Mouse (Mus musculus) heart, embryonic 13.5 days (tissue): ENCODE data around the gene Gna15. TPM values are rescaled to one million over a fixed set of nuclear protein-coding genes. Genes with fewer than 3 reads are reported as not detected.

Experiments
- ATAC-seq: fragments of 200-750 bp; cut with Nextera tagmentation; 2 replicates; pipeline ENCODE4 v1.8.0; 2017; ENCODE audit warnings: moderate TSS enrichment; ENCODE audit not compliant: insufficient number of reproducible peaks, low FRiP score, low TSS enrichment; ENCODE audit errors: extremely low read depth
- H3K27ac ChIP-seq: fragments of 300-500 bp; sonication (generic); replicated peaks from 2 replicates; pipeline ENCODE4 v1.5.1; 2015; ENCODE audit warnings: moderate library complexity, mild to moderate bottlenecking, inconsistent platforms
- H3K27me3 ChIP-seq: fragments of 300-500 bp; sonication (generic); replicated peaks from 2 replicates; pipeline ENCODE4 v1.6.1; 2015; ENCODE audit warnings: mild to moderate bottlenecking, inconsistent platforms
- H3K36me3 ChIP-seq: fragments of 300-500 bp; sonication (generic); 2 replicates; pipeline ENCODE4 v1.6.1; 2015; ENCODE audit warnings: mild to moderate bottlenecking, inconsistent platforms
- H3K4me1 ChIP-seq: fragments of 300-500 bp; sonication (generic); 2 replicates; pipeline ENCODE4 v1.6.1; 2015; ENCODE audit warnings: inconsistent platforms
- H3K4me2 ChIP-seq: fragments of 300-500 bp; sonication (generic); 2 replicates; pipeline ENCODE4 v1.6.1; 2015; ENCODE audit warnings: inconsistent platforms, mild to moderate bottlenecking, moderate library complexity
- H3K4me3 ChIP-seq: fragments of 300-500 bp; sonication (generic); 2 replicates; pipeline ENCODE4 v1.5.1; 2015; ENCODE audit warnings: moderate library complexity, mild to moderate bottlenecking, inconsistent platforms
- H3K9ac ChIP-seq: fragments of 300-500 bp; sonication (generic); 2 replicates; pipeline ENCODE4 v1.6.1; 2015; ENCODE audit warnings: inconsistent platforms, mild to moderate bottlenecking, moderate library complexity
- H3K9me3 ChIP-seq: fragments of 300-500 bp; sonication (generic); 2 replicates; pipeline ENCODE4 v1.6.1; 2016; ENCODE audit warnings: inconsistent platforms
- WGBS: fragments of 180-500 bp; shearing (Covaris S2); methylation state at CpG from one replicate; pipeline ENCODE4 v1.1.7; 2015; ENCODE audit warnings: mixed read lengths; 5-methylcytosine and 5-hydroxymethylcytosine counted together
- polyA plus RNA-seq: library from polyadenylated mRNA; unstranded; fragments of >200 nt; fragmentation: Nextera tagmentation; extraction: Ambion mirVana; gene quantifications from 2 replicates; pipeline ENCODE4 v1.2.1, GENCODE M21; 2015

Gna15 gene
- polyA plus RNA-seq, 1 experiment from 2014 or later: 2.0 TPM

DNA sequence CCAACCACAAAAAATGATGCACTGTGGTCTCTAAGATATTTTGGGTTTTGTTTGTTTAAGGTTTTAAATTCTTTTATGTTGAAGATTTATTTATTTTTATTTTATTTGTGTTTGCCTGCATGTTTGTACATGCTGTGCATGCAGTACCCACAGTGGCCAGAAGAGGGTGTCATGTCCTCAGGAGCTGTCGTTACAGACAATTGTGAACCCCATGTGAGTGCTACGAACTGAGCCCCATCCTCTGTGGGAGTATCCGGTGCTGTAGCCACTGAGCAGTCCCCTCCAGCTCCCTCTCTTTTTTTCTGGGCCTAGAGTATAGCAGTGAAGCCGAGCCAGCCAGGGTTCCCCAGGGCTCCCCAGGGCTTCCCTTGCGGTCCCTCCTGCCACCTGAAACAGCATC is 29.2 kb upstream of the Gna15 start:
- Histone ChIP-seq H3K4me2 (no peak overlapping the region), H3K36me3 (no peaks in the 10 kb centered on the region), H3K4me3 (no peak overlapping the region), H3K4me1 (peaks cover 7% of the 10 kb centered on the region), H3K27me3 (no peaks in the 10 kb centered on the region), H3K9me3 (no peaks in the 10 kb centered on the region), H3K9ac (no peak overlapping the region), H3K27ac (no peak overlapping the region)
- no peak for ATAC-seq
- 86% methylated on average over 5 of the region's 5 CpGs for WGBS

DNA sequence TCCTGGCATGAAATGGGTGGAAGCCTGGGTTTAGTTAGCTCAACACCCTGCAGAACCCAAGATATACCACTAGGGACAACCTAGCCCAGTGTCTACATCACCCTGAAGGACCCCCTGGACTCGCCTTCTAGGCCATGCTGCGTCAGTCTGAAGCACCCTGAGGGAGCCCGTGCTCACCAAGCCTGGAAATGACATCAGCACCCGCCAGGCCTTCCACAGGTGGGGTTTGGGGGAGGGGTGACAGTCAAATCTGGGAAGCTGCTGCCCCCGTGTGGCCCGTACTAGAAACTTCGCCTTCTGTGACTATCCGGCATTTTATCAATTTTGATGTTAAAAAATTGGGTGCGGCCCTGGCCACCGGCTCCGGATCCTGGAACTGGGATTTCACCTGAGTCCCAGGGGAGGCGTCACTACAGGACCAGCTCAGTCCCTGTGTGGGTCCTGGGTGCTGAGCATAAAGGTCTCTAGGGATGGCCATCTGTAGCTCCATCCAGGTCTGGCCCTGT is 27.6 kb upstream of the Gna15 start:
- Histone ChIP-seq H3K4me2 (no peak overlapping the region), H3K4me3 (no peak overlapping the region), H3K9me3 (no peaks in the 10 kb centered on the region), H3K4me1 (peaks cover 7% of the 10 kb centered on the region), H3K27ac (peak overlapping the region; percentile 51; the same call in 1 of the 2 replicates), H3K36me3 (no peaks in the 10 kb centered on the region), H3K9ac (peak overlapping the region; percentile 54; the same call in 1 of the 2 replicates), H3K27me3 (no peaks in the 10 kb centered on the region)
- WGBS: 4% methylated on average over 12 of the region's 12 CpGs
- peak; percentile 77 for ATAC-seq

DNA sequence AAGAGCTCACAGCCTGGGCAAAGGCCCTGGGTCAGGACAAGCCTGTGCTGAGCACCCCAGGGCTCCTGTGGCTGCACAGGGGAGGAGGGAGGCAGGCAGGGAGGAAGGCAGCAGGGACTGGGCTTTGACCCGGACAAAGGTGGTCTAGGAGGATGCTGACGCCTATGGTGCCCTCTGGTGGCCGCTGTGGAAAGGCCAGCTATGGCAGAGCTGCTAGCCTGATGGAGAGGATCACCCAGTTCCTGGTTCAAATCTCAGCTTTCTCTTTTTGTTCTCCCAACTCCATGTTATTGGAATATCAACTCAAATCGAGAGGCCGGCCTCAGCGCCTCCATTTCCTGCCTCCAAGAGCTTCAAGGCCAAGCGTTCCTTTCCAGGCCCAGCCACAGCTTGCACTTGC is 26.2 kb upstream of the Gna15 start:
- peaks cover 18% of the 10 kb centered on the region for H3K4me1 ChIP-seq
- no peaks in the 10 kb centered on the region for H3K27me3 ChIP-seq
- H3K36me3 ChIP-seq: no peaks in the 10 kb centered on the region
- no peak overlapping the region for H3K27ac ChIP-seq
- no peak overlapping the region for H3K4me2 ChIP-seq
- no peak for ATAC-seq
- WGBS: 10% methylated on average over 7 of the region's 7 CpGs
- H3K9me3 ChIP-seq: no peaks in the 10 kb centered on the region
- no peak overlapping the region for H3K4me3 ChIP-seq
- H3K9ac ChIP-seq: no peak overlapping the region

DNA sequence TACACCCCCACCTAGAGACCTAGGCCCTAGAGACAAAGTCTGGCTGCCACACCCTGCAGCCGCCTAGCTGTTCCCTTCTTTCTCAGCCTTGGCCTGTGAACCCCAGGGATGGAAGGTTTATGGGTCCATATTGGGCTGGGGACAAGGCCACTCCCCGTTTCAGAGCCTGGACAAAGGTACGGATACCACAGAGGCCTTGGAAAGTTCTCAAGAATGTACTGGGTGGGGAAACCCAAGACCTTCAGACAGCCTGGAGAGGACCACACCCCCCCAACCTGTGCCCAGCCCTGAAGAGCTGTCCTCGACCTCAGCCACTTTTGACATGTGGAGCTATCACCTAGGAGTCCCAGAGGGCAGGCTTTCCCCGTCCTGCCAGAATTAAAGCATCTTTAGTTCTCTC is 24.9 kb upstream of the Gna15 start:
- Histone ChIP-seq H3K9me3 (no peaks in the 10 kb centered on the region), H3K27ac (no peak overlapping the region), H3K4me1 (peaks cover 22% of the 10 kb centered on the region), H3K4me3 (no peak overlapping the region), H3K9ac (0 out of 2 replicates have a peak overlapping the region, but pooled peaks have one; percentile 4), H3K36me3 (no peaks in the 10 kb centered on the region), H3K27me3 (no peaks in the 10 kb centered on the region), H3K4me2 (no peak overlapping the region)
- WGBS: 65% methylated on average over 5 of the region's 5 CpGs
- no peak for ATAC-seq

DNA sequence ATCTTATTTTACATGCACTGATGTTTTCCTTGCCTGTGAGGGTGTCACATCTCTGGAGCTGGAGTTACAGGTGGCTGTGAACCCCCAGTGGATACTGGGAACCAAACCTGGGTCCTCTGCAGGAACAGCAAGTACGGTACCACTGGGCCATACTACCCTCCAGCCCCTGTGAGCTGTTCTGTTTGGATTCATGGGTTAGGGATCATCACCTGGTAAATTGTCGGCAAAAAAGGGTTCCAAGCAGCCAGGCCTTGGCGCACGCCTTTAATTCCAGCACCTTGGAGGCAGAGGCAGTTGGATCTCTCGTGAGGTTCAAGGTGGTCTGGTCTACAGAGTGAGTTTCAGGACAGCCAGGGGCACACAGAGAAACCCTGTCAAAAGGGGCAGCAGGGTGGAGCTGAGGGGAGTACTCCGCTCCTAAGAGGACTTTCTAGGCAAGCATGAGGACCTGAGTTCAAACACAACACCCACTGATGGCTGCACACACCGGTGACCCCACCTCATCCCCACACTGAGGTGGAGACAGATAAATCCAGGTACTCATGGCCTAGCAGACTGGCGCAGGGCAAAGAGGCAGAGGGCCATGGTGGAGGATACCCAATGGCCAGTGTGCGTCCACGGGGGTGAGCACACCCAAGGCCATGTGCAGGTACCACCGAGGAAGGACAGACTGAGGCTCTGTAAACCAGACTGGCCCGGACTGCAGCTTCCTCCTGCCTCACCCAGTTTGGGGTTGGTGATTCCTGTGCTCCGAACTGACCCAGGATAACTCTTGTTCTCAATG is 23.0 kb upstream of the Gna15 start:
- H3K4me2 ChIP-seq: no peak overlapping the region
- no peak overlapping the region for H3K27ac ChIP-seq
- H3K27me3 ChIP-seq: no peaks in the 10 kb centered on the region
- 92% methylated on average over 13 of the region's 13 CpGs for WGBS
- peak overlapping the region; percentile 71 for H3K9ac ChIP-seq
- H3K9me3 ChIP-seq: no peaks in the 10 kb centered on the region
- peaks cover 42% of the 10 kb centered on the region for H3K4me1 ChIP-seq
- H3K36me3 ChIP-seq: no peaks in the 10 kb centered on the region
- no peak overlapping the region for H3K4me3 ChIP-seq
- no peak for ATAC-seq

DNA sequence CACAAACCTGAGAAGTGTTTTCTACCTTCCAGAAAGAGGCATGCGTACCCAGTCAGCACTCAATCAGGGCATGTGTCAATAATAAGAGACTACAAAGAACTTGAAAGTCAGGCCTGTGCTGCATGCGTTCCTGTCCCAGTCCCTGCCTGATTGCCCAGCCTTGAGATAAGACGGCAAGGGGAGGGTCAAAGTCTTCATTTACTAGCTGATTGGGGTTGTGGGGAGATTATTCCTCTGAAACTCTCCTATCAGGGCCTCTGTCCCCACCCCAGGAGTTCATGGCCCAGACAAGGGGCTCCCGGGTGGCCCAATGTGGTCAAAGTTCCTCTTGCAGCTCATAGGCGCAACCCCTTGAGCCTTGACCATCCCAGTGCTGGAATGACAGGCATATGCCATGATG is 22.3 kb upstream of the Gna15 start:
- Histone ChIP-seq H3K4me1 (peaks cover 43% of the 10 kb centered on the region), H3K36me3 (no peaks in the 10 kb centered on the region), H3K4me3 (no peak overlapping the region), H3K9me3 (no peaks in the 10 kb centered on the region), H3K27me3 (no peaks in the 10 kb centered on the region), H3K9ac (peak overlapping the region; percentile 71), H3K4me2 (no peak overlapping the region), H3K27ac (no peak overlapping the region)
- WGBS: 42% methylated on average over 5 of the region's 5 CpGs
- ATAC-seq: no peak

DNA sequence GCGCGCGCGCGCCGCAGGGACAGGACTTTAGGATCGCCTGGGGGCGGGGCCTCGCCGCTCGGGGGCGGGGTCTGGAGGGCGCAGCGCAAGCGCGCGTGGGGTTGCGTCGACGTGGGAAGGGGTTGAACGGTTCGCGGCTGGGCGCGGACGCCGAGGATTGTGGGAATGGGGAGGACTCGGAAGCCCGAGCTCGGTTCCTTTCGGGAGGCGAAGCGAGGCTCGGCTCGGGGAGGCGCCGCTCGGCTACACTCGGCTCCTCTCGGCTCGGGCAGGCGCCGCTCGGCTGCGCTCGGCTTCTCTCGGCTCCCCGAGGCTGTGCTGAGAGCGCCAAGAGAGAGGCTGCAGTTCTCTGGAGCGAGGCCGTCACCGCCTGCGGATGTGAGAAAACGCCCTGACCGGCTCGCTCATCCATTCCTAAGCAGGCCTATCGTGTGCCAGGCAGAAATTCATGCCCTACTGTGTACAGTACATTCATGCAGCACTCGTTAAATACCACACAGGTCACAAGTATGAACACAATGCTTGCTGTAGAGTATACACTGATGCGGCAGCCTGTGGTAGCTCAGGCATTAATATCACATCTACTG is 21.2 kb upstream of the Gna15 start, which contains the start of gene Gna11:
Gene Gna11, minus strand, starts transcription at position 30 of the 587 bp plus-strand sequence.
- Histone ChIP-seq H3K4me1 (peaks cover 45% of the 10 kb centered on the region), H3K4me3 (peak within 1 kb of the TSS; percentile 94), H3K4me2 (peak within 1 kb of the TSS; percentile 99), H3K36me3 (no peaks in the 10 kb centered on the region), H3K27ac (peak within 1 kb of the TSS; percentile 76), H3K9ac (peak within 1 kb of the TSS; percentile 97), H3K27me3 (no peaks in the 10 kb centered on the region), H3K9me3 (no peaks in the 10 kb centered on the region)
- WGBS: under 1% methylated on average over 56 of the region's 59 CpGs
- peak; percentile 88 for ATAC-seq

DNA sequence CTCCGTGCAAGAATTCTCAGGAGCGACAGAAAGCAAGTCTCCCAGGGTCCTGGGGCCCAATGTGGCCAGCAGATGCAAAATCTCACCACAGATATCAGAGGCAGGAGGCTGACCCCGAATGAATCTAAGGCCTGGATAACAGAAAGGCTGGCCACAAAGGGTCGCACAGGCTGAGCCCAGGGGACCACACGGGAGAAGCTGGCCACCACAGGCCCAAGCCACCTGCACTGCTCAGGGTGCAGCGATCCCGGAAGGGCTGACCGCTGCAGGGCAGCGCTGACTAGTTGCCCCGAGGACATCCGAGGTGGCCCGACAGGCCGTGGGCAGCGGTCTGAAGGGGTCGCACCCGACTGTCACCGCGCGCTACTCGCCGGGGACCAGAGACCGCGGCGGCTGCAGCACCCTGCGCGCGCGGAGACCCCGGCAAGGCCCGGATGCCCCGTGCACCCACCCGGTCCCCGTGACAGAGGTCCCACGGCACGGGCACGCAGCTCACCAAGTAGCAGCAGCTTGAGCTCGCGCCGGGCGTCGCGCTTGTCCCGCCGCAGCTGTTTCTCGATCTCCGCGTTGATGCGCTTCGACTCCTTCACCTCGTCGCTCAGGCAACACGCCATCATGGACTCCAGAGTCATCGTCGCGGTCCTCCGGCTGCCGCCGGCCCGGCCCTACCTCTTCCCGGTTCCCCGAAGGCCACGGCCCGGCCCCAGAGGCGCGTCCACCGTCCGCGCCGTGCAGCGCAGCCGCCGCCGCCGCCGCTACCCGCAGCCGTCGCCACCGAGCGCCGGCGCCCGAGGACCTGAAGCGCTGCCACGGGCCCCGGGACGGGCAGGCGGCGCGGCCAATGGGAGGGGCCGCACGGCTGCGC is 20.5 kb upstream of the Gna15 start:
- under 1% methylated on average over 83 of the region's 93 CpGs for WGBS
- H3K27ac ChIP-seq: peak overlapping the region; percentile 62
- no peak for ATAC-seq

DNA sequence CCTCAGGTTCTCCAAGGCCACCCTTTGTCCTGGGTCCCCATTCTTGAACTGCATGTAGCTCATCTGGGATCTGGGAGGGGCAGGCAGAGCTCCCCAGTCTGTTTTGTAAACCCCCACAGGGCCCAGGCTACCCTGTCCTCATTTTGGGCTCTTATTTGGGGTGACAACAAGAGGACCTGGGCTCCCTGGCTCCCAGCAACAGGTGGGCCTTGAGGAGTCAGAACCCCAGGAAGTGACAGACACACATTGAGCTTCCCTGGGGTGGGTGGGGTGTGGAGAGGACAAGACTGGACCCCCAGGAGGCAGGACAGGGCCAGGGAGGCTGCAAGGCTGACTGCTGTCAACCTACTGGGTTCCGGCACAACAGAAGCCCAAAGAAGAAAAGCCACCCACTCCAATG is 19.6 kb upstream of the Gna15 start:
- ATAC-seq: no peak
- H3K4me1 ChIP-seq: peaks cover 47% of the 10 kb centered on the region
- WGBS: 68% methylated on average over 1 of the region's 1 CpGs
- H3K9ac ChIP-seq: peak overlapping the region; percentile 97
- H3K36me3 ChIP-seq: peaks cover 14% of the 10 kb centered on the region
- 0 out of 2 replicates have a peak overlapping the region, but pooled peaks have one; percentile 62 for H3K27ac ChIP-seq
- no peaks in the 10 kb centered on the region for H3K27me3 ChIP-seq
- peak overlapping the region; percentile 94 for H3K4me3 ChIP-seq
- H3K9me3 ChIP-seq: no peaks in the 10 kb centered on the region
- H3K4me2 ChIP-seq: peak overlapping the region; percentile 99

More for the DNA sequence above, 20.5 kb upstream of the Gna15 start:
- peak overlapping the region; percentile 99 for H3K4me2 ChIP-seq
- peaks cover 45% of the 10 kb centered on the region for H3K4me1 ChIP-seq
- H3K36me3 ChIP-seq: peaks cover 6% of the 10 kb centered on the region
- H3K27me3 ChIP-seq: no peaks in the 10 kb centered on the region
- peak overlapping the region; percentile 94 for H3K4me3 ChIP-seq
- H3K9ac ChIP-seq: peak overlapping the region; percentile 97
- H3K9me3 ChIP-seq: no peaks in the 10 kb centered on the region

DNA sequence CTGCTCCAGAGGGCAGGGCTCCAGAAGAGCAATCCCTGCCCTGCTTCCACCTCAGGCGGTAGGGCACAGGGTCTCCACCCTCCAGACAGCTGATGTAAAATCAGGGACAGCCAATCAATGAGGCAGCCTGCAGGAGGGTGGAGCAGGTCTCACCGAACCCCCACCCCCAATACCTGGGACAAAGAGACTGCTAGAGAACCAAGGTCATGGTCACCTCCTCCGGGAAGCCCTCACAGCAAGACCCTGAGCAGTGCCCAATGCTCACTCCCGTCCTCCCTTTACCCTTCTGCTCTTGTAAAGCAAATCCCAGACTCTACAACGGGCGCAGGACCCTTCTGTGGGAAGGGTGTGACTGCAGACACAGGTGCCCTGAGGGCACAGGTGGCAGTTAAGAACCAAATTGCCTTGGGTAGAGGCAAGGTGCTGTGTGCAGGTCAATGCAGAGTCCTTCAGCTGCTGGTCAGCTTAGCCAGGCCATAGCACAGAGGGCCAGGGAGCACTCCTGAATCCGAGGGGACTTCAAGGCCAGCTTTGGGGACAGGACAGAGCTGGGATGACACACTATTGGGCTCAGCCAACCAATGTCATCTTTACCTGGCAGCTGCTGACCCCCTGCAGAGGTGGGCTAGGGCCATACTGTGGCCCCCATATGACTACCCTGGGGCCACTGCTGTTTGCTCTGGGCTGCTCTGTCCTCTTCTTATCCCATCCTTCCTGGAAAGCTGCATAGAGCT is 18.9 kb upstream of the Gna15 start:
- H3K36me3 ChIP-seq: peaks cover 14% of the 10 kb centered on the region
- WGBS: 73% methylated on average over 7 of the region's 7 CpGs
- peak overlapping the region; percentile 99 for H3K4me2 ChIP-seq
- peak overlapping the region; percentile 94 for H3K4me3 ChIP-seq
- H3K4me1 ChIP-seq: peaks cover 48% of the 10 kb centered on the region
- no peaks in the 10 kb centered on the region for H3K9me3 ChIP-seq
- ATAC-seq: no peak
- no peaks in the 10 kb centered on the region for H3K27me3 ChIP-seq
- H3K9ac ChIP-seq: peak overlapping the region; percentile 97
- no peak overlapping the region for H3K27ac ChIP-seq
